Mouse (Mus musculus) intestine, embryonic 16.5 days (tissue): Measurements from ENCODE around the gene Espl1. TPM values are rescaled to one million over a fixed set of nuclear protein-coding genes. Genes with fewer than 3 reads are reported as not detected.

ENCODE experiments used
- polyA plus RNA-seq: library from polyadenylated mRNA; unstranded; fragments of >200 nt; fragmentation: Nextera tagmentation; extraction: Ambion mirVana; gene quantifications from 2 replicates; pipeline ENCODE4 v1.2.1, GENCODE M21; 2015

Gene Espl1
- polyA plus RNA-seq, 1 experiment from 2014 or later, result 21.1 TPM

Other genes with a start within 250 kb of the Espl1 start
- 112 and 117 TPM in 2 replicates for gene Eif4b, start 222.5 kb upstream of the Espl1 start, polyA plus RNA-seq
- 26.4 and 28.6 TPM in 2 replicates for gene Tns2, start 195.9 kb upstream of the Espl1 start, polyA plus RNA-seq
- gene Spryd3, start 160.0 kb upstream of the Espl1 start, polyA plus RNA-seq, result 27.5 and 28.0 TPM in 2 replicates
- gene Igfbp6, start 151.9 kb upstream of the Espl1 start, polyA plus RNA-seq, result 11.8 and 11.9 TPM in 2 replicates
- gene Soat2, start 145.7 kb upstream of the Espl1 start, polyA plus RNA-seq, result 25.0 and 31.2 TPM in 2 replicates
- gene Zfp740, start 93.0 kb upstream of the Espl1 start, polyA plus RNA-seq, result 33.6 and 35.3 TPM in 2 replicates
- 33.2 and 38.4 TPM in 2 replicates for gene Csad, start 91.5 kb upstream of the Espl1 start, polyA plus RNA-seq
- gene Itgb7, start 64.3 kb upstream of the Espl1 start, polyA plus RNA-seq, result 9.5 and 10.3 TPM in 2 replicates
- gene Rarg, start 38.7 kb upstream of the Espl1 start, polyA plus RNA-seq, result 13.6 and 14.7 TPM in 2 replicates
- 0.13 TPM in 1 of 2 replicates, not detected in the other for gene Gm9918, start 25.7 kb upstream of the Espl1 start, polyA plus RNA-seq
- gene Mfsd5, start 16.8 kb upstream of the Espl1 start, polyA plus RNA-seq, result 74.2 and 77.6 TPM in 2 replicates
- 280 and 283 TPM in 2 replicates for gene Pfdn5, start 29.9 kb downstream of the Espl1 start, polyA plus RNA-seq
- gene Myg1, start 35.4 kb downstream of the Espl1 start, polyA plus RNA-seq, result 75.3 and 80.9 TPM in 2 replicates
- 50.6 and 59.1 TPM in 2 replicates for gene Aaas, start 54.5 kb downstream of the Espl1 start, polyA plus RNA-seq
- gene Sp7, start 70.9 kb downstream of the Espl1 start, polyA plus RNA-seq, result 0.50 and 0.60 TPM in 2 replicates
- gene Sp1, start 109.9 kb downstream of the Espl1 start, polyA plus RNA-seq, result 6.8 and 7.2 TPM in 2 replicates
- 0.75 and 0.88 TPM in 2 replicates for gene Amhr2, start 149.1 kb downstream of the Espl1 start, polyA plus RNA-seq
- 173 and 182 TPM in 2 replicates for gene Prr13, start 162.8 kb downstream of the Espl1 start, polyA plus RNA-seq
- gene Pcbp2, start 174.3 kb downstream of the Espl1 start, polyA plus RNA-seq, result 138 and 152 TPM in 2 replicates
- 5.5 TPM in 1 of 2 replicates, not detected in the other for gene Gm10337, start 207.5 kb downstream of the Espl1 start, polyA plus RNA-seq
- gene Map3k12, start 220.8 kb downstream of the Espl1 start, polyA plus RNA-seq, result 9.2 TPM in 2 replicates
- gene Tarbp2, start 221.9 kb downstream of the Espl1 start, polyA plus RNA-seq, result 91.3 and 105 TPM in 2 replicates
- gene Npff, start 228.7 kb downstream of the Espl1 start, polyA plus RNA-seq, result 1.8 and 1.9 TPM in 2 replicates